11 mouse cellular contexts compared by ENCODE assay signal in the genomic region with DNA sequence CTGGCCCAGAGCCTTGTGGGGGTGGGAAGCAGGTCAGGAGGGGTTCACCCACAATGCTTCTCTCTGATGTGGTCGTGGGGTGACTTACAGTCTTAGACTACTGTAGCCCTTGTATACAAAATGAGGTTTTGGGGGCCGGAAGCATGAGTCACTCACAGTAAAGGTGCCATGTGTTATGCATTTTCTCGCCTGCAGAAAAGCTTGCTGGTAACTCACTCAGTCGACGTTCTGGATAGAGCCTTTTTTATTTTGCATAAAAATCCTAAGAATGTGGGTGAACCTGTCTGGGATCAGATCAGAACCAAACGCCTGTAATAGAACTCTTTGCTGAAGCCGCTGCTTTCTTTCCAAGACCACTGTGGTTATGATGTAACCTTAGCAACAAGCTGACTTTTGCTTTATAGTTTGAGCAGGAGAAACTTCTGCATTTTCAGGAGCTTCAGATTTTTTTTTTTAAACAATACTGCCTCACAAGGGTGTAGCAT. TPM values are rescaled to one million over a fixed set of nuclear protein-coding genes. Genes with fewer than 3 reads are reported as not detected.
DNase-seq lines count a peak whose midpoint lies in the region; ATAC-seq and TF ChIP-seq lines count a peak whose summit lies in the region.
"Had no signal": no experiment of that assay in that cellular context is flagged by ENCODE, and none has a peak within 500 bp of the region (broad histone marks: within the 10 kb centered on the region; RNA-seq: fewer than 3 reads in every experiment).

No protein-coding gene starts in this region.

- no peaks in the 10 kb centered on the region for H3K36me3 ChIP-seq in kidney, adult 2 months (ENCODE audit: control insufficient read depth, insufficient read depth, low read length)
- H3K36me3 ChIP-seq in C2C12 (ENCODE audit: control insufficient read depth, insufficient read depth): peaks cover 5% of the 10 kb centered on the region
- no peaks in the 10 kb centered on the region; the same call in 1 of the 2 replicates for H3K36me3 ChIP-seq in embryonic facial prominence, embryonic 15.5 days
- H3K36me3 ChIP-seq in midbrain, postnatal 0 days (ENCODE audit: insufficient read depth, low read length): no peaks in the 10 kb centered on the region; the same call in 1 of the 2 replicates
- H3K36me3 ChIP-seq: neural tube, embryonic 12.5 days had no signal

- no peak for TF ChIP-seq CTCF in kidney, adult 2 months (conservative IDR thresholded peaks at IDR 0.05; ENCODE audit: insufficient read depth, insufficient read length, low read depth, low read length)
- TF ChIP-seq CTCF in C2C12 (IDR thresholded peaks at IDR 0.05; ENCODE audit: control insufficient read depth, insufficient read depth, insufficient read length): no peak
- no peak for TF ChIP-seq CTCF in midbrain, postnatal 0 days (IDR thresholded peaks at IDR 0.05)

- H3K4me2 ChIP-seq in embryonic facial prominence, embryonic 15.5 days (replicated peaks): peak overlapping the region; percentile 24
- H3K4me2 ChIP-seq in midbrain, postnatal 0 days (ENCODE audit: low read depth, low read length, poor library complexity, severe bottlenecking): no peak overlapping the region
- H3K4me2 ChIP-seq: neural tube, embryonic 12.5 days had no signal

- peaks cover 50% of the 10 kb centered on the region for H3K79me2 ChIP-seq in C2C12 (ENCODE audit: control insufficient read depth, insufficient read depth)

- H3K27ac ChIP-seq in kidney, adult 2 months (ENCODE audit: insufficient read depth, low read depth, low read length): peak overlapping the region; percentile 49; the same call in 1 of the 2 replicates
- H3K27ac ChIP-seq in embryonic facial prominence, embryonic 15.5 days (replicated peaks): peak overlapping the region; percentile 67
- H3K27ac ChIP-seq in midbrain, postnatal 0 days (ENCODE audit: low read depth, low read length): no peak overlapping the region
- H3K27ac ChIP-seq: hindbrain, postnatal 0 days; neural tube, embryonic 12.5 days had no signal

- no peak overlapping the region for H3ac ChIP-seq in C2C12 (ENCODE audit: control insufficient read depth, insufficient read length, low read depth)

- ATAC-seq in embryonic facial prominence, embryonic 15.5 days (ENCODE audit: insufficient number of reproducible peaks, low FRiP score, low TSS enrichment, low read depth): no peak
- ATAC-seq in monocyte, adult 5-6 weeks (replicated peaks; ENCODE audit: insufficient number of reproducible peaks, low FRiP score, low TSS enrichment, poor library complexity, severe bottlenecking): peak; percentile 15; the same call in 1 of the 2 replicates
- no peak for ATAC-seq in midbrain, postnatal 0 days (ENCODE audit: low FRiP score)
- ATAC-seq: hindbrain, postnatal 0 days; Patski had no signal

- TF ChIP-seq POLR2A in kidney, adult 2 months (IDR thresholded peaks at IDR 0.05; ENCODE audit: low read depth, low read length): no peak

- H3K79me3 ChIP-seq in C2C12 (ENCODE audit: low read depth): no peaks in the 10 kb centered on the region

- H3K4me3 ChIP-seq in kidney, adult 2 months (ENCODE audit: insufficient read depth, low read depth, low read length): no peak overlapping the region
- no peak overlapping the region for H3K4me3 ChIP-seq in C2C12 (ENCODE audit: insufficient read depth, poor library complexity, severe bottlenecking)
- H3K4me3 ChIP-seq in embryonic facial prominence, embryonic 15.5 days (replicated peaks): no peak overlapping the region
- no peak overlapping the region for H3K4me3 ChIP-seq in midbrain, postnatal 0 days (ENCODE audit: low read depth, low read length)
- H3K4me3 ChIP-seq: neural tube, embryonic 12.5 days had no signal

- H3K4me1 ChIP-seq in kidney, adult 2 months (ENCODE audit: control insufficient read depth, insufficient read depth, low read length): peaks cover 38% of the 10 kb centered on the region
- H3K4me1 ChIP-seq in embryonic facial prominence, embryonic 15.5 days: peaks cover 53% of the 10 kb centered on the region
- H3K4me1 ChIP-seq in midbrain, postnatal 0 days (ENCODE audit: insufficient read depth, low read length): no peaks in the 10 kb centered on the region

- H3K27me3 ChIP-seq in kidney, adult 2 months (replicated peaks; ENCODE audit: control insufficient read depth, insufficient read depth, low read length): no peaks in the 10 kb centered on the region
- no peaks in the 10 kb centered on the region for H3K27me3 ChIP-seq in C2C12 (ENCODE audit: control insufficient read depth, insufficient read depth, insufficient read length)
- H3K27me3 ChIP-seq in embryonic facial prominence, embryonic 15.5 days: no peaks in the 10 kb centered on the region
- H3K27me3 ChIP-seq in midbrain, postnatal 0 days (ENCODE audit: insufficient read depth, low read length): peaks cover 6% of the 10 kb centered on the region
- H3K27me3 ChIP-seq: Patski had no signal

- peak; percentile 58 for DNase-seq in kidney, adult 2 months
- no peak for DNase-seq in kidney, postnatal 10 days
- no peak for DNase-seq in layer of hippocampus, postnatal 36 days
- DNase-seq in cerebellum, adult 11-12 months: no peak
- DNase-seq in midbrain, postnatal 0 days (ENCODE audit: low spot score): no peak

- no peak overlapping the region for H3K9ac ChIP-seq in embryonic facial prominence, embryonic 15.5 days
- H3K9ac ChIP-seq in midbrain, postnatal 0 days (replicated peaks; ENCODE audit: low read length, poor library complexity, severe bottlenecking): no peak overlapping the region
- H3K9ac ChIP-seq: neural tube, embryonic 12.5 days had no signal

- H3K9me3 ChIP-seq in embryonic facial prominence, embryonic 15.5 days (replicated peaks): no peaks in the 10 kb centered on the region
- no peaks in the 10 kb centered on the region for H3K9me3 ChIP-seq in midbrain, postnatal 0 days (ENCODE audit: low read length)
- H3K9me3 ChIP-seq: neural tube, embryonic 12.5 days had no signal

- WGBS in kidney, adult 2 months: 25% methylated on average over 7 of the region's 7 CpGs
- 4% methylated on average over 7 of the region's 7 CpGs for WGBS in embryonic facial prominence, embryonic 15.5 days
- 41% methylated on average over 7 of the region's 7 CpGs for WGBS in midbrain, postnatal 0 days

TF ChIP-seq in C2C12, 6 proteins besides CTCF, POLR2A, EP300 and RAD21:
- no peak for TF ChIP-seq FOSL1 (IDR thresholded peaks at IDR 0.05; ENCODE audit: insufficient read depth, low read length, poor library complexity, severe bottlenecking)
- peak; percentile 93 for TF ChIP-seq MAX (IDR thresholded peaks at IDR 0.05)

RNA-seq across cellular contexts. Expression of gene Metrnl, which starts 5.2 kb away (rescaled TPM):
- 42.6 and 49.1 TPM in 2 replicates for polyA plus RNA-seq in kidney, adult 2 months (2012; rRNA removed)
- 32.4 TPM for polyA plus RNA-seq in C2C12 (2012; fragmentation: generic; extraction: Trizol)
- 76.3 and 77.3 TPM in 2 replicates for polyA plus RNA-seq in embryonic facial prominence, embryonic 15.5 days (2015; fragmentation: Nextera tagmentation; extraction: Ambion mirVana)
- total RNA-seq in monocyte, adult 5-6 weeks (2017): 262 to 469 TPM (median 399 TPM) in 3 replicates
- total RNA-seq in layer of hippocampus, postnatal 36 days (2021): 10 to 100 TPM in 1 of 2 experiments, 1 to 10 TPM in 1; 9.2 to 10.2 TPM
- 10.2 and 15.8 TPM in 2 replicates for total RNA-seq in midbrain, postnatal 0 days (2014; rRNA removed)
- 12.5 and 15.4 TPM in 2 replicates for polyA plus RNA-seq in midbrain, postnatal 0 days (2015; fragmentation: Nextera tagmentation; extraction: Ambion mirVana)

RNA-seq across cellular contexts. Expression of gene B3gntl1, which starts 33.6 kb away (rescaled TPM):
- polyA plus RNA-seq in kidney, adult 2 months (2012; rRNA removed): 4.9 and 5.0 TPM in 2 replicates
- polyA plus RNA-seq in C2C12 (2012; fragmentation: generic; extraction: Trizol): 2.7 TPM
- polyA plus RNA-seq in embryonic facial prominence, embryonic 15.5 days (2015; fragmentation: Nextera tagmentation; extraction: Ambion mirVana): 9.8 and 9.9 TPM in 2 replicates
- 9.2 to 22.9 TPM (median 13.1 TPM) in 3 replicates for total RNA-seq in monocyte, adult 5-6 weeks (2017)
- 1 to 10 TPM; 6.2 to 8.7 TPM for total RNA-seq in layer of hippocampus, postnatal 36 days (2021)
- 10.1 and 10.5 TPM in 2 replicates for total RNA-seq in midbrain, postnatal 0 days (2014; rRNA removed)
- 5.8 and 6.6 TPM in 2 replicates for polyA plus RNA-seq in midbrain, postnatal 0 days (2015; fragmentation: Nextera tagmentation; extraction: Ambion mirVana)
